Mouse (Mus musculus): ENCODE results near the gene Ntrk2.

DNA sequence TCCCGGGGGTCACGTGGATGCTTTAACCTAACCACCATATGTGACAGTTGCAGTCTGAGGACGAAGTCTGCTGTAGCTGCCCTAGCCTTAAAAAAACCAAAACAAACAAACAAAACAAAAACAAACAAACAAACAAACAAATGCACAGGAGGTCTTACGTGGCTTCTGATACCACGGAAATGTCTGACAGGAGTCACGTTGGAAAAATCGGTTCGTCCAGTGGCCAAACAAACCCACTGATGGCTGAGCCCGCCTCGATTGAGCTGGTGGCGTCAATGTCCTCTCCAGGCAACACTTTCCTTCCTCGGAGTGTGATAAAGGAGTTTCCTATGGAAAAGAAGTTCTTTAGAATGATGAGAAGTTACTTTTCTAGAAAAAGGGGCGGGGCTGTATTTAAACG is 27.1 kb upstream of the Ntrk2 start:
- TF ChIP-seq CTCF (IDR thresholded peaks at IDR 0.05; ENCODE audit: low read depth, low read length) (no peak), GATA1 (IDR thresholded peaks at IDR 0.05; ENCODE audit: borderline replicate concordance, low read length) (no peak)
